Mouse (Mus musculus) natural killer cell, adult 2 months (primary cell): ENCODE measurements around the gene Zic4.

Experiments used
- DNase-seq, 2 experiments: peaks; one replicate each; pipeline ENCODE4 v3.0.0; 2022; ENCODE audit warnings: low spot score in 2 of 2

Zic4 gene

GRCm38 (mm10) chr9:91361856-91362601 lies at the start of gene Zic4:
Gene Zic4 (plus strand): TSS chr9:91362413.
- no peak for DNase-seq

GRCm38 (mm10) chr9:91347591-91347990 lies 14.6 kb upstream of the Zic4 start:
- DNase-seq = no peak

GRCm38 (mm10) chr9:91348746-91349145 lies 13.5 kb upstream of the Zic4 start:
- no peak for DNase-seq

GRCm38 (mm10) chr9:91350211-91350791 lies 11.9 kb upstream of the Zic4 start:
- DNase-seq = no peak

GRCm38 (mm10) chr9:91350861-91351291 lies 11.3 kb upstream of the Zic4 start:
- DNase-seq = no peak

GRCm38 (mm10) chr9:91351361-91351760 lies 10.9 kb upstream of the Zic4 start:
- no peak for DNase-seq

GRCm38 (mm10) chr9:91351961-91352411 lies 10.2 kb upstream of the Zic4 start:
- no peak for DNase-seq

GRCm38 (mm10) chr9:91352786-91353185 lies 9.4 kb upstream of the Zic4 start:
- DNase-seq = no peak

- DNase-seq = no peak
These were observed 8.4 kb upstream of the Zic4 start for GRCm38 (mm10) chr9:91353551-91354433.

- DNase-seq = no peak
These were observed 7.6 kb upstream of the Zic4 start for GRCm38 (mm10) chr9:91354434-91355269.

- no peak for DNase-seq
These were observed 7.0 kb upstream of the Zic4 start for GRCm38 (mm10) chr9:91355270-91355589.

- no peak for DNase-seq
These were observed 6.4 kb upstream of the Zic4 start for GRCm38 (mm10) chr9:91355629-91356352.

GRCm38 (mm10) chr9:91356353-91356740 lies 5.9 kb upstream of the Zic4 start:
- DNase-seq = no peak

- no peak for DNase-seq
These were observed 4.9 kb upstream of the Zic4 start for GRCm38 (mm10) chr9:91357321-91357720.

GRCm38 (mm10) chr9:91358851-91359687 lies 3.1 kb upstream of the Zic4 start:
- no peak for DNase-seq

GRCm38 (mm10) chr9:91360151-91361032 lies 1.8 kb upstream of the Zic4 start:
- no peak for DNase-seq

- DNase-seq = no peak
These were observed 969 bp upstream of the Zic4 start for GRCm38 (mm10) chr9:91361033-91361855.
